Mouse (Mus musculus) granulocyte monocyte progenitor cell, adult 5-6 weeks (primary cell): Measurements from ENCODE around the gene Gm15517. TPM values are rescaled to one million over a fixed set of nuclear protein-coding genes. Genes with fewer than 3 reads are reported as not detected.
A peak's percentile ranks its signal among the peaks of the same experiment; 100 is the strongest.

Experiments used
- ATAC-seq: replicated peaks from 2 replicates; pipeline ENCODE4 v1.8.0; 2016; ENCODE audit warnings: mild to moderate bottlenecking, moderate TSS enrichment, inconsistent platforms; ENCODE audit not compliant: poor library complexity, severe bottlenecking
- total RNA-seq, 2 experiments: library from RNA; stranded (forward) in 1 of 2; stranded (reverse) in 1 of 2; fragments of 200-712, 200-1000 nt in 1 of 2; fragments of >200 nt in 1 of 2; fragmentation: Nextera tagmentation in 1 of 2; gene quantifications; 2 replicates each; pipeline ENCODE4 v1.2.3; 2014 to 2017

The Gm15517 gene
- total RNA-seq, 2 experiments from 2014 or later, result not detected

DNA sequence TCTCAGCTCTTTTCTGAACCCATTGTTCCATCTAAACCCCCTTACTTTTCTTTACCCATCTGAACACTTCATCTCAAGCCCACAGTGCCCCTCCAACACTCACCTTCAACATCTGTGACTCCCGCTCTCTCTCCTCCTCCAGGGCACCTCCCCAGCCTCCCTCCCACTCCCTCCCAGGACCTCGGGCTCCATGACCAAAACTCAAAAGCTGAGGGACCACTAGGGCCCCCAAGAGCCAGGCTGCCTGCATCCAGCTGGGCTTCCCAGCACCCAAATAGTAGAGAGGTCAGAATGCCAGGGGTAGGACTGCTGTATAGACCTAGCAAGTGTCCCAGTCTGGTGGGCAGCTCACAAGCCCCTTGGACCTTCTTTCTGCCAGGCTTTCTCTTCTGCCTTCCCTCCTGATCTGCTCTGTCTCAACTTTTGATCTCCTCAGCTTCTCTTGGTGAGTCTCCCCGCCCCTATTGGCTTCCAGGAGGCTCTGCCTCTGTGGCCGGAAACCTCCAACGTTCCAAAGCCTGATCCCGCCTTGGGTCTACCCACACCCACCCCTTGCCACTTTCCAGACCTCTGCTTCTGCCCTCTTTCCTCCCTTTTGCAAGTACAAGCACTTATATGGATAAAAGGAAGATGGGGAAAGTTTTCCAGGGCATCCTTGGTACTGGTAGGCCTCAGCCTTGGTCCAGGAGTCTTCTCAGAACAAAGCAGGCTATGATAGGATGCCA, 45.4 kb downstream of the Gm15517 start, which contains the start of gene Clec11a:
TSS of gene Clec11a (minus strand) at position 387 of the 725 bp plus-strand sequence.
- no peak for ATAC-seq

DNA sequence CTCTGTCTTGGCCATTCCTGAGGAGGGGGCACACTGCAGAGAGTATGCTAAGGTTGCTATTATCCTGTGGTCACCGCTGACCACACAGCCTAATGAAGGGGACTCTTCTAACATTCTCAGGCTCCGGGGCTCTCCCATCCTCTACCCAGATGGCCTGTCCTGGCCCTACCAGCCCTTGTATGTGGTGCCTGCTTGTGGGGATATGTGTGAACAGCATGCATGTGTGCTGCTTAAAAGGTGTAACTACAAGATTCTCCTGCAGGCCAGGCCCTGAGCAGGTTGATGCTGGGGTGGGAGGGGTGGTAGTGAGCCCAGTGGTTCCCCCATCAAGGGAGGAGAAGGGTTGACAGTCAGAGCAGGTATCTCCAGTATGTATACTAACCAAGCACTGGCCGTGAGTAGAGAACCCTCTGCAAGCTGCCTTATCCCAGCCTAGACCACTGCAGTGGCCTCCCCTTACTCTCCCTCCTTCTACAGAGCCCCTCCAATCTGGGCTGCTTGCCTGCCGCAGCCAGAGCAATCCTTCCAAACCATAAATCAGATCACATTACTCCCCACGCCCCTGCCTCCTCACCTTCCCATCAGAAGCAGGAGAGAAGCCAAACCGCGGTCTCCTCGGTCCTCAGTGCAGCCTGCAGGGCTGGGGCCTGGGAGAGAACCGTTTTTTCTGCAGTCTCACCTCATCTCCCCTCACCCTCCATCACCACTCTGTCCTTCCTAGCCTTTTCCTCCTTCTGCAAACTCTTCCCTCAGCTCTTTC, 46.2 kb downstream of the Gm15517 start:
- ATAC-seq, result no peak

DNA sequence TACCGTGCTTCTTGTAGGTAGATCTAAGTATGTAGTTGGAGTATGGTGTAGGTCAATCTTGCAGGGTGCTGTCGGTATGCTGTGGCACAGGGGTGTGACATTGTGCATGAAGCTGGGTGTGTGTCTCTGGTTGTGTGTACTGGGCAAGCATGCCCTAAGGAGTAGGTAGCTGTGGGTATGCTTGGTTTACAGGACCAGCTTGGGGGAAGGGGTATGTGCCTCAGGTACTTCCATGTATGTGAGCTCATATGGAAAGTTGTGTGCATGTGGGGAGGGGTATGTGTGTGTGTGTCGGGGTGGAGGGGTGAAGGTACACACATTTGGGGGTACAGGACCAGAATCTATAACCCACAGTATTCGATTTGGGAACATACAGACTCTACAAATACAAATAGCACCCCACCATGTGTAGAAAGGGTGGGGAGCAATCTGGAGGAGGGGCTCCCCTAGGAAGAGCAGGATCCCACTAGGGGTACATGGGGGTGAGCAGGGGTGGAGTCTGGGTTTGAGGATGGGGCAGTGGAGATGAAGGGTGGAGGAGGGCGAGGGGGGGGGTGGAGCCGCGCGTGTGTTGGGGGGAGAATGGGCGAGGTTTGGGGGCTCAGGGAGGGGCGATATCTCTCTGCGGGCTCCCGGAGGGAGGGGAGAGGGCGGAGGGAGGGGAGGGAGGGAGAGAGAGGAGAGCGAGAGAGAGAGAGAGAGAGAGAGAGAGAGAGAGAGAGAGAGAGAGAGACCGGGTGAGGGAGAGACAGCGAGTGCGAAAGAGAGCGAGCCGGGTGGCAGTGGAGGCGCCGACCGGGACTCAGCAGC, 48.4 kb downstream of the Gm15517 start, which contains the start of gene Shank1:
TSS of gene Shank1 (plus strand) at position 779 of the 810 bp plus-strand sequence.
- ATAC-seq, result no peak

DNA sequence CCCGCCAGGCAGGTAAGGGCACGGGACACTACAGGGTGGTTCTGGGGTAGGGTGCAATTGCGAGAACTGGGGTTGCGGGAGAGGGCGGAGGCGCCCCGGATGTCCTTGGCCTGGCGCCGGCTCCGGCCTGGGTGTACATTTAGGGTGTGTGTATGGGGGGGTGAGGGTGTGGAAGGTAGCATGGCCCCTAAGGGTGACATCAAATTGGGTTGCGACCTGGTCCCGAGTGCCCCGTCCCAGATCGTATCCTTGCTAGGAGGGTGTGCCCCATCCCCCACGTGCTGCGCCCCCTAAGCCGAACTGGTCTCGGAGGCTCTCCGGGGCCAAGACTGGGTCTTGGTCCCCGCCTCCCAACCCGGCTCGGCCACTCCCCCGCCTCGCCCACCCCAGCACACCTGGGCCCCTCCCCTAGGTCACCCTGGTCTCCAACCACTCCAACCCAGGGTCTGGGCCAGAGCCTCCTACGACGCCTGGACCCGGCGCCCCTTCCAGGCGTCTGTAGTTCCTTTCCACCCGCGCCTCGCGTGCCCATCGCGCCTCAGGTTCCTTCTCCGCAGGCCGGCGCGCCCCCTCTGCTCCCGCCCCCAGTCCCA, 49.1 kb downstream of the Gm15517 start:
- ATAC-seq, result 0 out of 2 replicates have a peak, but pooled peaks have one; percentile 3

DNA sequence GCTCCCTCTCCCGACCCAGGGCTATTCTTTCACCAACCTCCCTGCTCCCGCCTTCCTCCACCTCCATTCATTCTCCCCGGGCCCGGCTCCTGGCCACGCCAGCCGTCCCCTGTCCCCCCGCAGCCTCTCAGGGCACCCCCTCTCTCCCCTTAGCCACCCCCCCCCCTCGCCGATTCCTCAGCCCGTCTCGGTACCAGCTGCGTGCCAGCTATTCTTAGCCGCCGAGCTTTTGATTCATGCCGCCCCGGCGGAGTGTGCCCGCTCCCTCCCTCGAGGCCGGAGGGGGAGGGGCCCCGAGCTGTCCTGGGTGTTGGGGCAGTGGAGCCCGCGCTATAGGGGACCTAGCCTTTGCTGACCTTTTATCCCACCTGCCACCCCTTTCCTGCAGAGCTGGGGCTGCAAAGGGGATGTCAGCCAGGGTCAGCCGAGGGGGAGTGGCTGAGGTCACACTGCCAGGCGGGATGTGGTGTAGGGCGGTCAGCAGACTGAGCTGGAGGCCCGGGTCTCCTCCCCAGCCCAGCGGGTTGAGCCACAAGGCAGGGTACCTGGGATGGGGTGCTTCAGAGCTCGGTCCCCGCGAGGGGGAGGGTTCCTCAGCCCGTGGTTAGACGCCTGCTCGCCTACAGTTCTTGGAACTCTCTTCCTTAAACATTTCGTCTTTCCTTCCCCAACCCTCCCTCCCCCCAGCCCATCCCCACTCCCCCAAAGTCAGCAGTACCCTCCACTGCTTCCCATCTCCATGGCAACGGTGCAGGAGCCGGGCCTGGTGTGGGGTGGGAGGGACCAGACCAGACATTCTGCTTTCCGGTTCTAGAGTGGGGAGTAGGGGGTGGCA, 49.8 kb downstream of the Gm15517 start:
- peak; percentile 11; the same call in 1 of the 2 replicates for ATAC-seq

Other genes starting within 250 kb of the Gm15517 start
- gene Klk1b26, start 249.3 kb upstream of the Gm15517 start, total RNA-seq (2014; fragmentation: Nextera tagmentation), result not detected in 2 replicates
- not detected in 2 replicates for gene Klk1b26, start 249.3 kb upstream of the Gm15517 start, total RNA-seq (2017)
- gene Klk1b27, start 209.2 kb upstream of the Gm15517 start, total RNA-seq (2014; fragmentation: Nextera tagmentation), result not detected in 2 replicates
- not detected in 2 replicates for gene Klk1b27, start 209.2 kb upstream of the Gm15517 start, total RNA-seq (2017)
- not detected in 2 replicates for gene Klk1b21, start 159.1 kb upstream of the Gm15517 start, total RNA-seq (2014; fragmentation: Nextera tagmentation)
- not detected in 2 replicates for gene Klk1b21, start 159.1 kb upstream of the Gm15517 start, total RNA-seq (2017)
- not detected in 2 replicates for gene Klk1b22, start 148.8 kb upstream of the Gm15517 start, total RNA-seq (2014; fragmentation: Nextera tagmentation)
- gene Klk1b22, start 148.8 kb upstream of the Gm15517 start, total RNA-seq (2017), result not detected in 2 replicates
- gene Klk1b16, start 124.7 kb upstream of the Gm15517 start, total RNA-seq (2014; fragmentation: Nextera tagmentation), result not detected in 2 replicates
- not detected in 2 replicates for gene Klk1b16, start 124.7 kb upstream of the Gm15517 start, total RNA-seq (2017)
- not detected in 2 replicates for gene Klk1b24, start 73.2 kb upstream of the Gm15517 start, total RNA-seq (2014; fragmentation: Nextera tagmentation)
- gene Klk1b24, start 73.2 kb upstream of the Gm15517 start, total RNA-seq (2017), result not detected in 2 replicates
- gene Klk1b3, start 63.3 kb upstream of the Gm15517 start, total RNA-seq (2014; fragmentation: Nextera tagmentation), result not detected in 2 replicates
- gene Klk1b3, start 63.3 kb upstream of the Gm15517 start, total RNA-seq (2017), result not detected in 2 replicates
- gene Klk1b4, start 54.0 kb upstream of the Gm15517 start, total RNA-seq (2014; fragmentation: Nextera tagmentation), result not detected in 2 replicates
- not detected in 2 replicates for gene Klk1b4, start 54.0 kb upstream of the Gm15517 start, total RNA-seq (2017)
- gene Klk1b5, start 45.5 kb upstream of the Gm15517 start, total RNA-seq (2014; fragmentation: Nextera tagmentation), result not detected in 2 replicates
- not detected in 2 replicates for gene Klk1b5, start 45.5 kb upstream of the Gm15517 start, total RNA-seq (2017)
- not detected in 2 replicates for gene Klk1, start 36.1 kb upstream of the Gm15517 start, total RNA-seq (2014; fragmentation: Nextera tagmentation)
- not detected in 2 replicates for gene Klk1, start 36.1 kb upstream of the Gm15517 start, total RNA-seq (2017)
- not detected in 2 replicates for gene Gm36864, start 25.3 kb upstream of the Gm15517 start, total RNA-seq (2014; fragmentation: Nextera tagmentation)
- gene Gm36864, start 25.3 kb upstream of the Gm15517 start, total RNA-seq (2017), result not detected in 2 replicates
- gene 1700028J19Rik, start 14.8 kb upstream of the Gm15517 start, total RNA-seq (2014; fragmentation: Nextera tagmentation), result 1.2 TPM in 1 of 2 replicates, not detected in the other
- 0.67 TPM in 1 of 2 replicates, not detected in the other for gene 1700028J19Rik, start 14.8 kb upstream of the Gm15517 start, total RNA-seq (2017)
- 95.5 and 132 TPM in 2 replicates for gene 2410002F23Rik, start 14.7 kb upstream of the Gm15517 start, total RNA-seq (2014; fragmentation: Nextera tagmentation)
- 63.5 and 86.2 TPM in 2 replicates for gene 2410002F23Rik, start 14.7 kb upstream of the Gm15517 start, total RNA-seq (2017)
- gene Acp4, start 4.1 kb upstream of the Gm15517 start, total RNA-seq (2014; fragmentation: Nextera tagmentation), result not detected in 2 replicates
- gene Acp4, start 4.1 kb upstream of the Gm15517 start, total RNA-seq (2017), result 0.26 TPM in 1 of 2 replicates, not detected in the other
- 2.5 and 3.7 TPM in 2 replicates for gene Clec11a, start 45.5 kb downstream of the Gm15517 start, total RNA-seq (2014; fragmentation: Nextera tagmentation)
- gene Clec11a, start 45.5 kb downstream of the Gm15517 start, total RNA-seq (2017), result 4.4 and 4.8 TPM in 2 replicates
- gene Shank1, start 48.8 kb downstream of the Gm15517 start, total RNA-seq (2014; fragmentation: Nextera tagmentation), result not detected in 2 replicates
- not detected in 2 replicates for gene Shank1, start 48.8 kb downstream of the Gm15517 start, total RNA-seq (2017)
- gene Syt3, start 122.7 kb downstream of the Gm15517 start, total RNA-seq (2014; fragmentation: Nextera tagmentation), result 1.1 TPM in 1 of 2 replicates, not detected in the other
- 0.15 TPM in 1 of 2 replicates, not detected in the other for gene Syt3, start 122.7 kb downstream of the Gm15517 start, total RNA-seq (2017)
- 4.1 TPM in 1 of 2 replicates, not detected in the other for gene 1700008O03Rik, start 124.4 kb downstream of the Gm15517 start, total RNA-seq (2014; fragmentation: Nextera tagmentation)
- gene 1700008O03Rik, start 124.4 kb downstream of the Gm15517 start, total RNA-seq (2017), result 1.8 and 2.4 TPM in 2 replicates
- gene Lrrc4b, start 167.6 kb downstream of the Gm15517 start, total RNA-seq (2014; fragmentation: Nextera tagmentation), result not detected in 2 replicates
- gene Lrrc4b, start 167.6 kb downstream of the Gm15517 start, total RNA-seq (2017), result not detected in 2 replicates
- not detected in 2 replicates for gene Aspdh, start 203.9 kb downstream of the Gm15517 start, total RNA-seq (2014; fragmentation: Nextera tagmentation)
- not detected in 2 replicates for gene Aspdh, start 203.9 kb downstream of the Gm15517 start, total RNA-seq (2017)
- gene Josd2, start 206.5 kb downstream of the Gm15517 start, total RNA-seq (2014; fragmentation: Nextera tagmentation), result 26.4 and 62.3 TPM in 2 replicates
- 15.9 and 31.2 TPM in 2 replicates for gene Josd2, start 206.5 kb downstream of the Gm15517 start, total RNA-seq (2017)
- 63.1 and 126 TPM in 2 replicates for gene Emc10, start 235.1 kb downstream of the Gm15517 start, total RNA-seq (2014; fragmentation: Nextera tagmentation)
- gene Emc10, start 235.1 kb downstream of the Gm15517 start, total RNA-seq (2017), result 33.7 and 42.0 TPM in 2 replicates
- gene Fam71e1, start 235.1 kb downstream of the Gm15517 start, total RNA-seq (2014; fragmentation: Nextera tagmentation), result 12.3 TPM in 1 of 2 replicates, not detected in the other
- 0.67 and 3.0 TPM in 2 replicates for gene Fam71e1, start 235.1 kb downstream of the Gm15517 start, total RNA-seq (2017)